Mouse (Mus musculus) heart, postnatal 14 days (tissue): ENCODE measurements around the gene Mb. TPM values are rescaled to one million over a fixed set of nuclear protein-coding genes. Genes with fewer than 3 reads are reported as not detected.
A peak's percentile ranks its signal among the peaks of the same experiment; 100 is the strongest.
"Not testable (repeated sequence)": the region's sequence is repeated elsewhere in the genome, so short reads cannot be mapped to it uniquely, and the experiment has no call there.

Experiments
- DNase-seq, 2 experiments: peaks; one replicate each; pipeline ENCODE4 v3.0.0; 2021 to 2022
- intact Hi-C: fragments of 180-260 bp; cut with DNase I; formaldehyde crosslinking; loops from one replicate; pipeline ENCODE4 v1.15.1; 2025
- total RNA-seq, 2 experiments: library from RNA; stranded (reverse); gene quantifications; 2 replicates each; pipeline ENCODE4 v1.2.3; 2021

The Mb gene
- total RNA-seq, 2 experiments from 2014 or later = 12,884 to 13,789 TPM

- intact Hi-C loops = loop anchor here (5.0 kb wide), 1 partner anchor 91 kb away; no protein-coding TSS in a partner anchor
- DNase-seq = peak; percentile 46 to 50
Measured at GRCm38 (mm10) chr15:77068439-77068861, 18.0 kb upstream of the Mb start.

- intact Hi-C loops = loop anchor here (5.0 kb wide), 1 partner anchor 89 kb away; no protein-coding TSS in a partner anchor
- DNase-seq = no peak
Measured at GRCm38 (mm10) chr15:77066233-77066632, 15.8 kb upstream of the Mb start.

GRCm38 (mm10) chr15:77065259-77065852 is 14.9 kb upstream of the Mb start:
- DNase-seq = no peak
- intact Hi-C loops = loop anchor here (5.0 kb wide), 1 partner anchor 88 kb away; no protein-coding TSS in a partner anchor

GRCm38 (mm10) chr15:77062746-77063145 is 12.3 kb upstream of the Mb start:
- DNase-seq = no peak
- intact Hi-C loops = loop anchor here (2.0 kb wide), 1 partner anchor 24 kb away; no protein-coding TSS in a partner anchor

- intact Hi-C loops = not testable (repeated sequence)
Measured at GRCm38 (mm10) chr15:77059416-77059815, 8.9 kb upstream of the Mb start.

GRCm38 (mm10) chr15:77058566-77058965 is 8.1 kb upstream of the Mb start:
- no peak for DNase-seq
- intact Hi-C loops = no loop called here

More at GRCm38 (mm10) chr15:77059416-77059815, 8.9 kb upstream of the Mb start:
- not testable (repeated sequence) for DNase-seq

- DNase-seq = no peak
- intact Hi-C loops = no loop called here
Measured at GRCm38 (mm10) chr15:77056791-77057051, 6.3 kb upstream of the Mb start.

GRCm38 (mm10) chr15:77056001-77056790 is 5.7 kb upstream of the Mb start:
- intact Hi-C loops = no loop called here
- DNase-seq = no peak

- intact Hi-C loops = no loop called here
- DNase-seq = no peak
Measured at GRCm38 (mm10) chr15:77054611-77055175, 4.2 kb upstream of the Mb start.

GRCm38 (mm10) chr15:77053021-77053420 is 2.6 kb upstream of the Mb start:
- intact Hi-C loops = no loop called here
- DNase-seq = no peak

GRCm38 (mm10) chr15:77052176-77052575 is 1.7 kb upstream of the Mb start:
- intact Hi-C loops = no loop called here

GRCm38 (mm10) chr15:77045609-77046008 is 4.9 kb downstream of the Mb start:
- no peak for DNase-seq
- intact Hi-C loops = no loop called here

More at GRCm38 (mm10) chr15:77052176-77052575, 1.7 kb upstream of the Mb start:
- DNase-seq = no peak

- intact Hi-C loops = no loop called here
- DNase-seq = no peak
Measured at GRCm38 (mm10) chr15:77044597-77045320, 5.7 kb downstream of the Mb start, which contains the start of gene Apol6. Gene Apol6, plus strand, starts transcription at chr15:77044729.

- intact Hi-C loops = no loop called here
- DNase-seq = no peak
Measured at GRCm38 (mm10) chr15:77040784-77041183, 9.7 kb downstream of the Mb start.

GRCm38 (mm10) chr15:77039211-77039700 is 11.2 kb downstream of the Mb start:
- intact Hi-C loops = loop anchor here (2.0 to 5.0 kb wide), 4 partner anchors 24 to 323 kb away; no protein-coding TSS in a partner anchor
- DNase-seq = no peak

- intact Hi-C loops = loop anchor here (2.0 to 5.0 kb wide), 4 partner anchors 25 to 325 kb away; no protein-coding TSS in a partner anchor
Measured at GRCm38 (mm10) chr15:77037278-77038161, 12.9 kb downstream of the Mb start.

GRCm38 (mm10) chr15:77036989-77037277 is 13.5 kb downstream of the Mb start:
- no peak for DNase-seq
- intact Hi-C loops = loop anchor here (5.0 kb wide), 3 partner anchors 115 to 325 kb away; no protein-coding TSS in a partner anchor

More at GRCm38 (mm10) chr15:77037278-77038161, 12.9 kb downstream of the Mb start:
- DNase-seq = peak; percentile 77 to 84

GRCm38 (mm10) chr15:77036320-77036988 is 14.0 kb downstream of the Mb start:
- DNase-seq = peak; percentile 84 to 85
- intact Hi-C loops = loop anchor here (5.0 kb wide), 3 partner anchors 116 to 326 kb away; no protein-coding TSS in a partner anchor

- DNase-seq = no peak
- intact Hi-C loops = loop anchor here (5.0 kb wide), 3 partner anchors 117 to 327 kb away; no protein-coding TSS in a partner anchor
Measured at GRCm38 (mm10) chr15:77035643-77036042, 14.8 kb downstream of the Mb start.
